ENCODE assay signal across 22 mouse cellular contexts in the genomic region with DNA sequence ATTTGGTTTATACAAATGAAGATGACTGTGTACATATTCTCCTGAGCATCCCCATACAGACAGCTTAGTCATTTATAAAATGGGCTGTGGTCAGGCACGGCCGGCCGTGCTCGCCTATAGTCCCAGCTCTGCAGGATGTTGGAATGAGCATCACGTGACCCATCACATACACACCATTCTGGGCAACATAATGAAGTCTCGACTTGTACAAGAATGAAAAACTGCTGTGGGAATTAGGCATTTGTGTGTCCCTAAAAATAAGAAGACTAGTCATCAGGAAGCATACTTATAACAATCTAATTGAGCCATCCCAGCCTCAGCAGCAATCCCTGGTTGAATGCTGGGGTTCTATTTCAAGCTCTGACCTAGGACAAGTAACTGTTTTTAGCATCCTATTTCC. TPM values are rescaled to one million over a fixed set of nuclear protein-coding genes. Genes with fewer than 3 reads are reported as not detected.
DNase-seq lines count a peak whose midpoint lies in the region; ATAC-seq and TF ChIP-seq lines count a peak whose summit lies in the region.
"Had no signal": no experiment of that assay in that cellular context is flagged by ENCODE, and none has a peak within 500 bp of the region (broad histone marks: within the 10 kb centered on the region; RNA-seq: fewer than 3 reads in every experiment).

No protein-coding gene starts in this region.

- no peaks in the 10 kb centered on the region for H3K27me3 ChIP-seq in lung, embryonic 14.5 days (ENCODE audit: insufficient read depth, low read length)
- no peaks in the 10 kb centered on the region for H3K27me3 ChIP-seq in CH12.LX (replicated peaks)
- no peaks in the 10 kb centered on the region for H3K27me3 ChIP-seq in liver, postnatal 0 days (ENCODE audit: insufficient read depth, low read length)
- H3K27me3 ChIP-seq: forebrain, embryonic 13.5 days; hindbrain, embryonic 12.5 days; hindbrain, embryonic 15.5 days had no signal

- H3K4me3 ChIP-seq in lung, embryonic 14.5 days (ENCODE audit: low read depth, low read length): no peak overlapping the region
- H3K4me3 ChIP-seq in CH12.LX (replicated peaks in 1 of 3; ENCODE audit: low read depth in 2 of 3, low read length in 2 of 3, poor library complexity in 1 of 3): no peak overlapping the region
- H3K4me3 ChIP-seq in liver, postnatal 0 days (ENCODE audit: low read depth, low read length): no peak overlapping the region
- H3K4me3 ChIP-seq: forebrain, embryonic 10.5 days; forebrain, embryonic 13.5 days; hindbrain, embryonic 12.5 days; hindbrain, embryonic 15.5 days had no signal

- no peaks in the 10 kb centered on the region for H3K4me1 ChIP-seq in lung, embryonic 14.5 days (ENCODE audit: insufficient read depth)
- peaks cover 0 to 5% of the 10 kb centered on the region in 2 experiments; a peak in 1 of 4 replicates for H3K4me1 ChIP-seq in CH12.LX (ENCODE audit: control insufficient read depth in 1 of 2, insufficient read depth in 2 of 2)
- H3K4me1 ChIP-seq in liver, postnatal 0 days (ENCODE audit: insufficient read depth): no peaks in the 10 kb centered on the region
- H3K4me1 ChIP-seq: forebrain, embryonic 10.5 days; forebrain, embryonic 13.5 days; hindbrain, embryonic 12.5 days had no signal

- H3K27ac ChIP-seq in lung, embryonic 14.5 days (ENCODE audit: low read depth): no peak overlapping the region
- H3K27ac ChIP-seq in CH12.LX (ENCODE audit: insufficient read depth, low read depth): no peak overlapping the region
- H3K27ac ChIP-seq in liver, postnatal 0 days (ENCODE audit: low read depth): no peak overlapping the region
- H3K27ac ChIP-seq: forebrain, embryonic 10.5 days; forebrain, embryonic 13.5 days; hindbrain, embryonic 12.5 days; hindbrain, embryonic 15.5 days had no signal

- ATAC-seq in frontal cortex, adult (ENCODE audit: low TSS enrichment): peak; percentile 24; the same call in 1 of the 2 replicates
- ATAC-seq in lung, embryonic 14.5 days (ENCODE audit: insufficient read depth): no peak
- ATAC-seq in liver, postnatal 0 days: no peak
- ATAC-seq: forebrain, embryonic 13.5 days; forebrain, embryonic 16.5 days; intestine, postnatal 0 days had no signal

- in situ Hi-C loops in CH12.LX (cut with MboI; ENCODE audit: low pct_ligation_motif_present, low pct_unique_long_range_greater_than_20kb, low sequenced_read_pairs): no loop called here

- no peak for TF ChIP-seq RAD21 in CH12.LX (IDR thresholded peaks at IDR 0.05; ENCODE audit: low read depth, low read length)

- H3K9ac ChIP-seq in lung, embryonic 14.5 days: no peak overlapping the region
- H3K9ac ChIP-seq in CH12.LX (ENCODE audit: insufficient read depth, low read depth): no peak overlapping the region
- no peak overlapping the region for H3K9ac ChIP-seq in liver, postnatal 0 days (replicated peaks)
- H3K9ac ChIP-seq: forebrain, embryonic 13.5 days; hindbrain, embryonic 12.5 days; hindbrain, embryonic 15.5 days had no signal

- TF ChIP-seq POLR2A in CH12.LX (IDR thresholded peaks at IDR 0.05; ENCODE audit: low read depth, low read length): no peak

- H3K9me3 ChIP-seq in lung, embryonic 14.5 days (ENCODE audit: low read depth, low read length): no peaks in the 10 kb centered on the region
- no peaks in the 10 kb centered on the region for H3K9me3 ChIP-seq in CH12.LX (replicated peaks; ENCODE audit: low read length)
- H3K9me3 ChIP-seq in liver, postnatal 0 days (ENCODE audit: low read length): no peaks in the 10 kb centered on the region
- H3K9me3 ChIP-seq: forebrain, embryonic 10.5 days; forebrain, embryonic 13.5 days; G1E; hindbrain, embryonic 12.5 days; hindbrain, embryonic 15.5 days had no signal

- TF ChIP-seq EP300 in CH12.LX (IDR thresholded peaks at IDR 0.05; ENCODE audit: low read length): no peak
- no peak for TF ChIP-seq EP300 in liver, postnatal 0 days (IDR thresholded peaks at IDR 0.05; ENCODE audit: low read depth)

- WGBS in lung, embryonic 14.5 days: 52% methylated on average over 6 of the region's 6 CpGs
- WGBS in liver, postnatal 0 days (ENCODE audit: insufficient replicate concordance): 76% methylated on average over 6 of the region's 6 CpGs

- DNase-seq in frontal cortex, adult 2 months (ENCODE audit: extremely low spot score in 1 of 2, low spot score in 1 of 2): no peak
- peak; percentile 15 for DNase-seq in lung, embryonic 14.5 days
- no peak for DNase-seq in lung, postnatal 10 days
- no peak for DNase-seq in CH12.LX (ENCODE audit: extremely low read depth)
- DNase-seq in brain, adult 2 months (ENCODE audit: low read depth, low spot score): peak; percentile 37
- DNase-seq in layer of hippocampus, adult 18-20 months (ENCODE audit: low spot score in 2 of 2): no peak
- no peak for DNase-seq in liver, postnatal 0 days
- DNase-seq: adrenal gland, postnatal 10 days; adrenal gland, postnatal 36 days; cerebellum, adult 11-12 months; cerebellum, postnatal 10 days; gastrocnemius, postnatal 14 days; heart, adult 11 months had no signal

- H3K36me3 ChIP-seq in lung, embryonic 14.5 days (ENCODE audit: insufficient read depth): no peaks in the 10 kb centered on the region
- H3K36me3 ChIP-seq in CH12.LX (replicated peaks in 1 of 2; ENCODE audit: control insufficient read depth in 1 of 2, insufficient read depth in 1 of 2, low read length in 1 of 2): peaks cover 0 to 5% of the 10 kb centered on the region in 2 experiments
- peaks cover 8% of the 10 kb centered on the region for H3K36me3 ChIP-seq in liver, postnatal 0 days (replicated peaks; ENCODE audit: insufficient read depth, low read length)
- H3K36me3 ChIP-seq: forebrain, embryonic 10.5 days; hindbrain, embryonic 12.5 days had no signal

- H3K79me2 ChIP-seq in CH12.LX (replicated peaks; ENCODE audit: control insufficient read depth, extremely low read depth, insufficient read depth, poor library complexity, severe bottlenecking): no peaks in the 10 kb centered on the region

- no peak for TF ChIP-seq CTCF in lung, embryonic 14.5 days (IDR thresholded peaks at IDR 0.05; ENCODE audit: low read depth)
- TF ChIP-seq CTCF in CH12.LX (conservative IDR thresholded peaks at IDR 0.05 in 1 of 2, IDR thresholded peaks at IDR 0.05 in 1 of 2; ENCODE audit: low read depth in 2 of 2, low read length in 2 of 2): no peak
- TF ChIP-seq CTCF in liver, postnatal 0 days (IDR thresholded peaks at IDR 0.05; ENCODE audit: low read depth): no peak

- dilution Hi-C loops in CH12.LX (cut with MboI; ENCODE audit: extremely low pct_ligation_motif_present, extremely low pct_unique_long_range_greater_than_20kb, low sequenced_read_pairs): no loop called here

- H3K4me2 ChIP-seq in lung, embryonic 14.5 days: no peak overlapping the region
- no peak overlapping the region for H3K4me2 ChIP-seq in CH12.LX (ENCODE audit: insufficient read depth, low read depth, poor library complexity, severe bottlenecking)
- H3K4me2 ChIP-seq in liver, postnatal 0 days (ENCODE audit: low read depth, low read length): no peak overlapping the region
- H3K4me2 ChIP-seq: forebrain, embryonic 13.5 days; heart, embryonic 11.5 days; hindbrain, embryonic 12.5 days; hindbrain, embryonic 15.5 days had no signal

TF ChIP-seq in CH12.LX, 34 proteins besides CTCF, POLR2A, EP300 and RAD21:
- TF ChIP-seq BHLHE40 (IDR thresholded peaks at IDR 0.05; ENCODE audit: low read depth, low read length) (0 out of 2 replicates have a peak, but pooled peaks have one; percentile 16), NRF1 (IDR thresholded peaks at IDR 0.05; ENCODE audit: low read depth, low read length) (no peak)
TF ChIP-seq in CH12.LX: peak in this region for 1.

RNA-seq across cellular contexts. Expression of gene Cpeb2, which starts 28.8 kb away (rescaled TPM):
- 27.0 and 27.1 TPM in 2 replicates for polyA plus RNA-seq in frontal cortex, adult 2 months (2012; rRNA removed)
- polyA plus RNA-seq in lung, embryonic 14.5 days (2014; fragmentation: Nextera tagmentation; extraction: Ambion mirVana): 1.8 and 1.9 TPM in 2 replicates
- total RNA-seq in CH12.LX (2012; rRNA removed): 0.25 and 0.46 TPM in 2 replicates
- total RNA-seq in CH12.LX (2014; rRNA removed): 0.52 and 0.65 TPM in 2 replicates
- 0.87 and 1.0 TPM in 2 replicates for polyA plus RNA-seq in CH12.LX (2012; ENCODE audit: insufficient read length, low read depth)
- 10 to 100 TPM; 48.1 to 49.6 TPM for total RNA-seq in layer of hippocampus, adult 18-20 months (2021)
- polyA plus RNA-seq in liver, postnatal 0 days (2015; fragmentation: Nextera tagmentation; extraction: Ambion mirVana): 2.5 and 3.2 TPM in 2 replicates

Comparison
In these comparisons a context has a peak if more than half of its experiments do, and no peak if none do; other contexts are left out.
1. DNase-seq: peak in lung, embryonic 14.5 days (single experiment) and brain, adult 2 months (single experiment); none in frontal cortex, adult 2 months (0 of 2), lung, postnatal 10 days (single experiment), CH12.LX (single experiment), layer of hippocampus, adult 18-20 months (0 of 2) and liver, postnatal 0 days (single experiment).